Mouse (Mus musculus): ENCODE measurements at regions not wholly inside any gene's neighbourhood (a gene's known extent, or its start where the extent isn't known, plus 50 kb on each side); places are given as distances from the start of the nearest gene placed in this dataset.
A peak's percentile ranks its signal among the peaks of the same experiment; 100 is the strongest.

- DNase-seq = no peak
Observed at GRCm38 (mm10) chr2:38420498-38420897, 81.4 kb downstream of the Lhx2 start.

GRCm38 (mm10) chr2:38422406-38422805, 83.3 kb downstream of the Lhx2 start:
- no peak for DNase-seq

GRCm38 (mm10) chr2:38423886-38424277, 84.8 kb downstream of the Lhx2 start:
- DNase-seq = no peak

GRCm38 (mm10) chr2:38424278-38424931, 85.3 kb downstream of the Lhx2 start:
- DNase-seq = no peak

GRCm38 (mm10) chr2:38424976-38425375, 85.9 kb downstream of the Lhx2 start:
- no peak for DNase-seq

- DNase-seq = peak; percentile 77 to 93
Observed at GRCm38 (mm10) chr2:38429752-38430378, 81.6 kb upstream of the Nek6 start.

GRCm38 (mm10) chr2:38431546-38431945, 79.9 kb upstream of the Nek6 start:
- no peak for DNase-seq

GRCm38 (mm10) chr2:38433736-38434135, 77.7 kb upstream of the Nek6 start:
- DNase-seq = peak in 1 of 2 experiments; percentile 45

- no peak for DNase-seq
Observed at GRCm38 (mm10) chr2:38436701-38437100, 74.7 kb upstream of the Nek6 start.

GRCm38 (mm10) chr2:38439191-38439590, 72.3 kb upstream of the Nek6 start:
- DNase-seq = no peak

- no peak for DNase-seq
Observed at GRCm38 (mm10) chr2:38439973-38440372, 71.5 kb upstream of the Nek6 start.

GRCm38 (mm10) chr2:38449092-38449491, 62.4 kb upstream of the Nek6 start:
- DNase-seq = no peak

- DNase-seq = no peak
Observed at GRCm38 (mm10) chr2:38456571-38456970, 54.9 kb upstream of the Nek6 start.

- DNase-seq = no peak
Observed at GRCm38 (mm10) chr2:38460367-38460766, 51.1 kb upstream of the Nek6 start.

- DNase-seq = no peak
Observed at GRCm38 (mm10) chr2:38460825-38461540, 50.5 kb upstream of the Nek6 start.

Measured in heart, adult 18-20 months (tissue).